Mouse (Mus musculus) cerebellum, postnatal 10 days (tissue): Measurements from ENCODE around the gene Gm8356.
"Not testable (repeated sequence)": the region's sequence is repeated elsewhere in the genome, so short reads cannot be mapped to it uniquely, and the experiment has no call there.

Source experiments
- DNase-seq, 2 experiments: peaks; one replicate each; pipeline ENCODE4 v3.0.0; 2021; ENCODE audit warnings: mixed read lengths in 2 of 2

The Gm8356 gene

GRCm38 (mm10) chr14:6537190-6537589 is at the start of gene Gm8356:
TSS of gene Gm8356 (minus strand) at chr14:6537290.
- DNase-seq: not testable (repeated sequence)

GRCm38 (mm10) chr14:6486331-6486730 is 50.8 kb downstream of the Gm8356 start:
- DNase-seq: peak in 1 of 2 experiments; percentile 4

- not testable (repeated sequence) for DNase-seq
Observed at GRCm38 (mm10) chr14:6485541-6485940, 51.5 kb downstream of the Gm8356 start.

GRCm38 (mm10) chr14:6482126-6482525 is 55.0 kb downstream of the Gm8356 start:
- DNase-seq: peak in 1 of 2 experiments; percentile 1
